Mouse (Mus musculus): Measurements from ENCODE around the gene Dab1.

Gene Dab1

DNA sequence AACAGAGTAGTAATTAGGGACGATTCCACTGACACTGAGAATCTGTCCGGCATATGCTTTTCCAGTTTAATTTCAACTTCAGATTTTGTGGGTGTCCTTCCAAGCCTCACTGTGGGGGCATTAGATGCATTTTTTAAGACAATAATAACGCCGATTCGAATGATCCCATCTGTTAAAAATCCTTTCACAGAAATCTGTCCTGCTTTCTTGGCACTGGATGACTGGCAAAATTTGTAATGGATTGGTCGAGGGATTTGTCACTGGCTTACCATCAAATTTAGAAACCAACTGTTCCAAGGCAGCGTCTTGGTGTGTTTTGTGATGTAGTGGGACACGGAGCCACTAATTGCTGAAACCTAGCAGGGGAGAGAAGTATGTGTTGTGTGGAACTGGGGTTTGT is 638.6 kb downstream of the Dab1 start:
- no peak for DNase-seq (ENCODE audit: low spot score in 2 of 2)

DNA sequence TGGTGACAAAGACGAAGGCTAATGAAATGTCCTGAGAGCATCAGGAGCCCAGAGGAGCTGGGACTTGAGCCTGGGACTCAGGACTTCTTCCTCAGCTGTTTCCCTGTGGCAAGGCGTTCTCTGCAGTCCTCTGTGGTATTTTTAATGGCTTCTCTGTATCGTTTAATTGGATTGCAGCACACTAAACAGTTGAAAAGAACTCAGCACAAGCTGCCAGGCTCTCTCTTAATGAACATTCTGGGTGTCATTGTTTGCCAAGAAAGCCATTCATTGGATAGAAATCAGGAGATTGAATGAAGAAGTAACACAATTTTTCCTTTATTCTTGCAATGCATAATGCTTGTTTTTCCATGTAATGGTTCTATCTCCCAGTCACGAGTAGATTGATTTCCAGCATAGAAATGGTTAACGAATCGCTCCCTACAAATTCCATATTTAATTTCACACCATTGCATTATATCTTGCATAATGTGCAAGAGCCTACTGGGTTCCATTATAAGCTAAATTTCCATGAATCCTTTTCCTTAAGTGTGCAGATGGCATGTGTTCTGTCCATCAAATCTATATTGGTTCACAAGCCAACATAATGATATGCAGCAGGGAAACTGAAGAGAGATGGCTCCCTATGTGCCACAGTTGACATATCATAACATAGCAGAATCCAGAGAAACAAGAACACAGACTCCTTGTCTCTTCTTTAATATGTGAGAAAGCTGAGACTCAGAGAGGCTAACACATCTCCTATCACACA is 650.4 kb downstream of the Dab1 start:
- DNase-seq (ENCODE audit: low spot score in 2 of 2) = no peak

DNA sequence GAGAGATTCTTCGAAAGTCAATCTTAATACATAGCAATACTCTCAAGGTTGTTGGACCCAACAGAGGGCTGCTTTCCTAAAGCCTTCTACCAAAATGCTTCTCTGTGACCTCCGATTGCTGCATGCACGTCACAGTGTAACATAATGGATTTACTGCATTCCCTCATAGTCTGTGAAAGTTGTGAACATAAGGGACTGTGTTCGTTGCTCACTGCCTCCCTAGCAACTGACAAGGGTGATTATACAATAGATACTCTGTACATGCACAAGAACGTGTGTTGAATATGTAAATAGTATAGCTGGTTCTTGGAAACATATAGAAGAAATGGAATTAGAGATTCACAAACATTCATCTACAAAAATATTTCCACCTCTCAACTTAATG is 651.0 kb downstream of the Dab1 start:
- DNase-seq (ENCODE audit: low spot score in 2 of 2) = no peak

DNA sequence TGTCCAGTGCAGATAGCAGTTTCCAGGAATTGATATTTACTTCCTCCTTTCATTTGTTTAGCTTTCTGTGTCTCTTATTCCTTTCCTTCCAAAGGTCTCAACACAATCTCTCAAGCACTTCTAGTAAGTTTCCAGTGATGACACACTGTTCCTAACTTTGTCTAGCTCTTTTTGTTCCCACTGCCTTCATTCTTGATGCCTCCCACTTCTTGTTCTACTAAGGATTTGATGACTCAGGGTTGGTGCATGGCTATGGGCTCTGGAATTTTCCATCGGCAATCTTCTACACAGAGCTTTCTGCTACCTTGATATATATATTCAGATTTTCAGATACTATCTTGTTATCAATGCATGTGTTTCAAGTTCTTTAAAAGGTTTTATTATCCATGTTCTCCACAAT is 656.1 kb downstream of the Dab1 start:
- no peak for DNase-seq (ENCODE audit: low spot score in 2 of 2)

DNA sequence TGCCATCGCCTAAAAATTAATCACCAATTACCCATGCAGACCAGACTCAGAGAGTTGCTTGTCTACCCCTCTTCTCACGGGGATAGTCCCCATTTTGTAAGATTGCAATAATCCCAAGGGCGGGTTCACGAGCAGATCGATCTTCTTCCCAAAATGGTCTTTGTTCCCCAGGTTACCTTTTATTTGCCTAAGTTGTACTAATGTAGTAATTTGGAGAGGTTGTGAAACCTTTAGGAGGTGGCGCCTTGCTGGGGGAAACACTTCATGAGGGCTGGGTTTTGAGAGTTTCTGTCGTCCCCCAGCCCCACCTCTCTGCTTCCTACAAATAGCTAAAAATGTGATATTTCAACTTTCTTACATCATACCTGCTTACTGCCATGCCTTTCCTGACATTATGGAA is 657.8 kb downstream of the Dab1 start:
- DNase-seq (ENCODE audit: low spot score in 2 of 2) = no peak

DNA sequence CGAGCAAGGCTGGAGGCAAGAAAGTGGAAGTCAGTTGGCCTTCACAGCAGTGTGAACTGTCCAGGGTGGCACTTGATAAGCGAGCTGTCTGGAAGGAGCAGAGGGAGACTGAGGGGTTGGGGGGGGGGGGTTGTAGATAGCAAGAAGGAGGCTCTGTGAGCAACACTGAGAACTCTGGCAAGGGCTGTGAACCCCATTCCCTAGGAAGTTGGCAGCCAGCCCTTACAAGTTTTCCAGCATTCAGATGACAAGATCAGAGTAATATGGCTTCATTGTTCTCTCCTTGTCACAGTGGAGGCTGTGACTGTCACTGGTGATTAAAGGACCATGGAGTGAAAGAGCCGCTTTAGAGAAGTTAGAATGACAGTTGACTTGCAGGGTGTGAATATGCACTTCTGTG is 662.4 kb downstream of the Dab1 start:
- DNase-seq (ENCODE audit: low spot score in 2 of 2) = no peak

DNA sequence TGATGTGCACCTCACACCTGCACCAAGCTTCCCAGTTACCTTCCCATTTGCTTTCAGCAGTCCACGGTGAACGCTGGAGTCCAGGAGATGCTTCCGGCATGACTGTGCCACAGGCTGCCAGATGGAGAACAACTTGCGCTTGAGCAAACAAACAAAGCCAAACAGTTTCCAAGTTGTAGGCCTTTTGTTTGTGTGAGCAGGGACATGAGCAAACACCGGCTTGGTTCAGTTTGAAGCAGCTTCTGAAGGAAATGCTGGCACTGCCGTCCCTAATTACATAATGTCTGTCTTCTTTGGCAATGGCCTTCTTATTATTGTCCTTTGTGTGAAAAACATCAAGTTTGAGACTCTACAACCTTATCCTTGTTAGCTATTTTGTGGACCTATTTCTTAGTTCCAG is 664.7 kb downstream of the Dab1 start:
- no peak for DNase-seq (ENCODE audit: low spot score in 2 of 2)

DNA sequence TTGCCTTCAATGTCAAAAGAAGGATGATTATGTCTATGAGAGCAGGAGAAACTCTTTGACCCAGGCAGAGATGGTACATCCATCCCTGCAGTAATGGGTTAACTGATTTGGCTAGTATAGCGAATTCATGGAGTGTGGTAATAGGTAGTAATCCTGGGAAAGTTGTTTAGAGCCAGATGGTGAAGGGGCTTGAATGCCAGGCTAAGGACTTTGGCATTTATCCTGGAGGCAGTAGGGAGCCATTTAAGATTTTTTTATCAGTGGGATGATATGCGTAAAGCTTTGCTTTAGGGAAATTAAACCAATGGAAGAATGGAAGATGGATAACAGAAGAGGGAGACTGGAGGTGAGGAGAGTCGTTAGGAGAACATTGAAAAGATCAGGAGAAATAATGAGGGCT is 669.2 kb downstream of the Dab1 start:
- no peak for DNase-seq (ENCODE audit: low spot score in 2 of 2)

DNA sequence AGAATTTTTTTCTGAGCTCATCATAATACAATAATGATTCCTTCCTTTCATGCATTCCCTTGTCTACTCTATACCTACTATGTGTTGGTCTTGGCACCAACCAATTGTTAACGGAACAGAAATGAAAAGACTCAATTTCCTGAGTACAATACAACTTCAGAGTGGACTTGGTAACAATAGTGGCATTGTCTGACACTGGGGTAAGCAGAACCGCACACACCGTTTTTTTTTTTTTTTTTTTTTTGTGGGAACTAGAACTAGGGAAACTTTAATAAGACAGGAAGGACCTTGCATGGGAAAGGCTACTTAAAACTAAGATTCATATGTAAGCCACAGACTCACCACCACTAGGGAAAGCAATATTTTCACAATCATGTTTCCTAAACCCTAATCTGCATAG is 682.6 kb downstream of the Dab1 start:
- no peak for DNase-seq (ENCODE audit: low spot score in 2 of 2)

DNA sequence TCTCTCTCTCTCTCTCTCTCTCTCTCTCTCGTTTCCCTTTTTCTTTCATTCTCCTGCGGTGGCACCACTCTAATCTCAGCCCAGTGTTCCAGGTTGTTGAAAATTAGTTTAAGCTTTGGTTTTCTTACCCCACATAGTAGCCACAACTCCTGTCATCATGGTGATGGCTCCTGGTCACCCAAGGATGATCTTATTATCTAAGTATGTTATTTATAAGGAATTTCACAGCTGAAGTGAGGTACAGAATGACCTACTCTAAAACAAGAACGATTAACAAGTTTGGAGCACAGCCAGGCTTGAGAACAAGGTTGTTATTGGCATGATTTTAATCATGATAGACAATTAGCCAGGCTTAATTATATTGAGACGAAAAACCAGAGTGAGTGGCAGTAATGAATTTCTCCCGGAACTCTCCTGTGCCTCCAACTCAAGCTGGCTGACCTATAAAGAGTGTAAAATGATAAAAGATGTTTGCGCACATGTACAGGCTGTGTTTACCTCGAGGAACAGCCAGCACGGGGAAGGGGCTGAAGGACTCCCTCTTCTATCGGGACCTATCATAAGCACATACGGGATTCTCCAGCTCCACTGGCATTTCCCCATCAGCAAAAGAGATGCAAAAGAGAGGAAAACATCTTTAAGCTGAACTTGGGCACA is 684.0 kb downstream of the Dab1 start:
- no peak for DNase-seq (ENCODE audit: low spot score in 2 of 2)

DNA sequence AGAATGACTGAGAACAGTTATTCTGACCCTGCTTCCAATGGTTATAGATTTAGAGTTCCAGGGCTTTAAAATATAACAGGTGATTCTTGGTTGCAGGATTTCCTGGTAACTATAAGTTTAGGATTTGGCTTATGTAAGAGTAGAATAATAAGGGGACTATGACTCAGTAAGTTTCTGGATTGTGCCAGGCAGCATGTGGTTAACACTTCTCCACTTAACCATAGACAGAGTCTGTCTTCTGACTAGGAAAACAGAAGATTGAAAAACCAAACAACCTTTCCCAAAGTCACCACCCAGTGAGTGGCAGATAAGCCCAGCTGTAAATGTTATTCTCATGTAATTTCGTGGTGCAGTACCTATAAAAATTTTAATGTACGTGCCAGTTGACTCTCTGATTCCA is 688.6 kb downstream of the Dab1 start:
- no peak for DNase-seq (ENCODE audit: low spot score in 2 of 2)

DNA sequence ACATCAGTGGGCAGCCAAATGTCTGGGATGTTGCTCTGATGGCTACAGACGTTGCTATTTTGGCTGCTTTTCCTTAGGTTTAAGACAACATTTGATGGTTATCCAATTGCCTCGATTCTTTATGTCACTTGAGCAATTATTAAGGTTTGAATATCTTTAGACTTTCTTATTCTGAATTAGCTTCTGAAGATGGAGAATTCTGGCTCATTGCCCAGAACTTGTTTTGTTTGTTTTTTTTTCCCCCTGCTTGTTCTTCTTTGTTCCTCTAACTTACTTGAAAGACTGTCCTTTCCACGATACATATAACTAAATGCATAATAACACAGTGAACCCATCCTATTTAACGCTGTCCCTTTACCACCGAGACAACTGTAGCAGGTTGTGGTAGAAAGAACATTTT is 707.1 kb downstream of the Dab1 start:
- no peak for DNase-seq (ENCODE audit: low spot score in 2 of 2)

DNA sequence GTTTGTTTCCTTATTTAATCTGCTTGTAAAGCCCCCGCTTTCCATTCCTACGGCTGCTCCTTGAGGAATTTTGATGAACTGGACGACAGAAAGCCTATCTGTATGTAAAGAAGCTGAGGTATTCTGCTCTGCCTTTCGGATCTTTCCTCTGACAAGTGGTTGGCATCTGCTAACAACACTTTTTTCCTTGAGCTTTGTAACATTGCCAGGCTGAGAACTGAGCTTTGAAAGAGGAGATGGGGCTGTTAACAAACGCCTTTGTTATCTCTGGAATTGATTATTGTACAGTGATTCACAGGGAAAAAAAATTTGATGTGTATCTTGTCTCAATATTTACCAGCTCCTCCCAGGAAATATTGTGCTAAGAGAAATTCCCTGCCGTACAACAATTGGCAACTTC is 712.7 kb downstream of the Dab1 start:
- DNase-seq (ENCODE audit: low spot score in 2 of 2) = no peak

DNA sequence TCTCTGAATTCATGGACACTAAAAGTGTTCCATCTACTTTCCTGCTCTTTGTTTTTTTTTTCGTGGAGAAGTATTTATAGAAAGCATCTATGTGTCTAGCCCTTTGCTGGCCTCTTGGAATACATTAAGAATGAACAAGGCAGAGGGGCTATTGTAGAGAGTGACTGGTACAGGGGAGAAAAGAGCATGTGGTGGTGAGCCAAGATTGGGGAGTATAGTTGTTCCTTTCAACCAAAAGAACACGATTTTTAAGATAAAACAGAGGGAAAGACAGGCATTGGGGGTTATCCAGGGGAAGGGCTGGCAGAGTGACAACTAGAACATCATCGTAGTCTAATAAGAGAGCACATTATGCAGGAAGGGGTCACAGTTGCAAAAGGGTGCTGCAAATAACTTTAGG is 713.2 kb downstream of the Dab1 start:
- DNase-seq (ENCODE audit: low spot score in 2 of 2) = no peak

DNA sequence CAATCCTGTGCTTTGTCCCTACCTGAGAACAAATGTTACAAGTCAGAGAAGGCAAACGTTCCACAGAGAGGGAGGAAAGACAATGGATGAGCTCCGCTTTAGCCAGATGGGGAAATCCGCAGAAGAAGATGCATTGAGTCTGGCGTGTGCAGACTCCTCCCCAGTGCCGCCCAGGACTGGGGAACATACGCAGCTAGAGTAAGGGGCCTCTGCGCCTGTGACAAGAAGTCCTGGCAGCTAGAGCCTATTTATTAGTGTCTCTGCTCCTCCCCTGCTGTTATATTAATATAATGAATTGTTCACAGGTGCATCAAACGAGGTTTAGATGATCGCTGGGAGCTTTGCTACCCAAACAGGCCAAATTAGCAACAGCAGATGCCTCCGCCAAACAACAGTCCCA is 718.1 kb downstream of the Dab1 start:
- DNase-seq (ENCODE audit: low spot score in 2 of 2) = no peak

DNA sequence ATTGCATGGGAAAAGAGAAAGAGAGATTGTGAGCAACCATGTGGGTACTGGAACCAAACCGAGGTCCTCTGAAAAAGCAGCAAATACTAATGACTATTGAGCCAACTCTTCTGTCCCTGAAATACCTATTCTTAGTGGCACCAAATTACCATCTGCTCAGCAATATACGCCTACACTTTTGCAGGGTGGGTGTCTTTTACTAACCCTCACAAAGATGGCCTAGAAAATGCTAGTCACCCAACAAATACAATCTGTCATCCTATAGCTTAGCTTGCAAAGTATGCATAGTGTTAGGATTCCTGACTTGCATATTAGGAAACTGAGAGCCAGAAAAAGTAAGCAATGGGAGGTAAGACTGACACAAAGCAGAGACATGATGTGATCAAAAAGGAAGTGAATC is 719.2 kb downstream of the Dab1 start:
- no peak for DNase-seq (ENCODE audit: low spot score in 2 of 2)

DNA sequence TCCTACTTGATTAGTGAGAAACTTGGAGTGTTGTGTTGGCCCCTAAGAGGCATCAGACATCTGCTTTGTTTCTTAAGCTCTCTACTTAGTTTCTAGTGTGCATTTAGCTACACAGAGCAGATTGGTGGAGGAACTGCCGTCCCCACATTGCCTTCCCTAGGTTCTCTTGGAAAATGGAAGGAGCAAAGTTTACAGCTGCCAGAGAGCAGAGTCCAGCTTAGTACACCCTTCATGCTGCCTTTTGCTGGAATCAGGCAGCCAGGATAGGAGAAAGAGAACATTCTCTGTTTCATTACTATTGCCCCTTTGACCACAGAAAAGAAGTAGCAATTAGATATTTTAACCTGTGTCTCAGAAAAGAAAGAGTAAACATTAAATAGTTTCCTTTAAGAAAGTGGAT is 742.2 kb downstream of the Dab1 start:
- DNase-seq (ENCODE audit: low spot score in 2 of 2) = no peak

DNA sequence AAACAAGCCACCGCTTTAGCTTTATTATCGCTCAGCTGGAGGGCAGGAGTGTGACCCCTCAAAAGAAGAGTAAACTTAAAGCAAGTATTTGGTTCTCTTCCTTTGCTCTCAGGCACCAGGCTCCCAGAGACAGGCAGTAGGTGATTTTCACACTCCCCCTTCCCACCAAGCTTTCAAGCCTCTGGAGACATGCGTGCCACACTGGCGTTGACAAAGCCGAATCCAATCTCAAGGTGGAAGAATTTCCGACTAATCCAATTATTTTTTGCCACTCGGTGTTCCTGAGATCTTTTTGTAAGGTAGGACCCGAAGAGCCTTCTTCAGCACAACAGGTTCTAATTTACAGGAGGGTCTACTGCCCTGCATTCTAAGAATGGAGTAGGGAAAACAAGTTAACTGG is 747.3 kb downstream of the Dab1 start:
- no peak for DNase-seq (ENCODE audit: low spot score in 2 of 2)

DNA sequence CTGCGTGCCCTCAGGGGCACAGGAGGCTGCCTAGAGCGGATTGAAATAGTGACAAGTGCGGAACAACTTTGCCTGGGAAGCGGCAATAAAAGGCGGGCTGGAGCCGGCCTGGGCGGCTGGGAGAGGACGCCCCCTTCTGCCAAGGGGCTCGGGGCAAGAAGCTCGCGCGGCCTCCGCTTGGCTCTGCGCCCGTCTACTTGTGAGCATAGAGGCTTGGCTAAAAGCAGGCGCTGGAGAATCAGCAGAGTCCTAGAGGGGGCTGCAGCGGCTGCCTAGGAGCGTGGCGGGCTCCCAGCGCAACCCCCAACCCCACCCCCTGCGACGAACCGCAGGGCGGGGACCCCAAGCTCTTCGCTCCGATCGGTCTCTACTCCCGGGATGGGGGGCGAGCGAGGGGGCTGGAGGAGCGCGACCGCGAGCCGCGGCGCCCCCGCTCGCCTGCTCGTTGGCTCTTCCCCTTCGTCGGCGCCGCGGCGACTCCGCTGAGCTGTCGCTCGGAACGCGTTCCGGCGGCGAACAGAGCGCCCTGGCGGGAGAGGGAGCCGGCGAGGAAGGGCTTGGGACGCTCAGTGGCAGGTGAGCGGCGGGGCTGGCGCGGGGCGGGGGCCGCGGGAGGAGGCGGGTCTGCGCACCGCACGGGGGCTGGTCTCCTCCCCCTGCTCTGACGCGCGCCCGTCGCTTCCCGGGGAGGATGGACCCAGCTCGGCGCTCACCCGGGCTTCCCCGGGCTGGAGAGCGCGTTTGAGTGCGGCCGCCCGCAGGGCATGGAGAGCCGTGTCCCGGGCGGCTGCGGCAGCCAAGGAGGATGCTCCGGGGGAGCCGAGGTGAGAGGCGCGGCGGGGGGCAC is 748.0 kb downstream of the Dab1 start:
- DNase-seq (ENCODE audit: low spot score in 2 of 2) = peak; percentile 69 to 75

DNA sequence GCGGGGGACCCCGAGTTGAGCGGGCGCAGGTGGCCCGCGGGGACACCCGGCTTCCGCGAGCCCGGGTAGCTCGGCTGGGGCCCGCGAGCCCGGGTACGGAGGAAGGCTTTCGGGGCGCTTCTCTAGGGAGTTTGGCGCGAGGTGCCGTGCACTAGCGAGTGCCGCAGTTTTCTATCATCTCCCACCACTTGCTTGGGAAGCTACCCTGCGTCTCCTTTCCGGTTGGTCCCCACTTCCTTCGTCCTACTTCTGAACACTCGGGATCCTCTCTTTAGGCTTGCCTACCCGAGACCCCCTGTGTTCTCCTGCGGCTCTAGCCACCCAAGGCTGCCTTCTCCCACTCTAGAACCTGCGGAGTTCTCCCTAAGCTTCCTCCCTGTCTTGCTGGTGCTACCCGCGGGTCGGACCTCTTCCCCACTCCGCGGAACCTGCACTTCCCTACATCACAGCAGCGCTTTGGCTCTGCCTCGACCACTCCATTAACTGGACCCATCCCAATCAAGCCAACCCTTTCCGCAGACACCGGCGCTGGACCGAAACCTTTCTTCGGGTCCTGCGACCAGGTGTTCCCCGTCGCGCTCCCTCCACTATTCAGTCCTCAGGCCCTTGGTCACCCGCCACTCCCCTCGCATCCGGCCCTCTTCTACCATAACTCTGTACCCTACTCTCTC is 748.7 kb downstream of the Dab1 start:
- DNase-seq (ENCODE audit: low spot score in 2 of 2) = peak; percentile 19 to 49

DNA sequence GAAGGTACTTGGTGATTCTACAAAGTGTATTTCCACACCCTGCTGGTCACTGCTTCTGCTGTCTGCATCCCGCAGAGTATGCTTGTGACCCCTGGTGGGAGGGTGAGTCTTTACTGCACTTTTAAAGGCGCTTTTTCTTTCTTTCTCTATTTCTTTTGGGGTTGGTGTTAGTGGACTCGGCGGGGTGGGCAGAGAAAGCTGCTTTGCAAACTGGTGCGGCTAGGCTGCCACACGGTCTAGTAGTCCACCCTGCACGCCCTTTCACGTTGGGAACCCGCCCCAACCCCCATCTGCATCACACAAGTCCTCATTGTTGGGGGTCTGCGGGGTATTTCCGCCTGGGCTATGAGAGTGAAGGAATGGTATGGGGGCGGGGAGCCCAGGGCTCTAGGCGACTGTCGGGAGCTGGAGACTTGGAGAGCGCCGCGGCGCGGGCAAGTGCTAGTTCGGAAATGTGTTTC is 749.4 kb downstream of the Dab1 start:
- DNase-seq (ENCODE audit: low spot score in 2 of 2) = peak; percentile 57 to 65

DNA sequence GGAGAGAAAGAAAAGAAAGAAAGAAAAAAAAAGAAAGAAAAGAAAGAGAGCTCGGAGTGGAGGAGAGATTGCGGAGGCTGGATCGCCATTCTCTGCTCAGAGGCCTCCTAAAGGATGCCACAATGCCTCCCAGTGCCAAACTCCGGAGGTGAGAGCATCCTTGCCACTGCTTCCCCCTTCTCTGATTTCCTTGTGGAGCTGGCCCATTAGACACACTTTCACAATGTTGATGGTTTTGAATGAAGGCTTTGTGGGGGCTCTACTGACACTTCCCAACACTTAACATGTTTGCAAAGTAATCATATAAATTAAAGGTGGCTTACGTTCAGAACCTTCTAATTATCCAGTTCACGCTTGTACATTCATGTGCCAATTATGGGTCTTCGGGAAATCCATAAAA is 749.9 kb downstream of the Dab1 start:
- no peak for DNase-seq (ENCODE audit: low spot score in 2 of 2)
